Mouse (Mus musculus): ENCODE data around the gene Spen.

Gene Spen

DNA sequence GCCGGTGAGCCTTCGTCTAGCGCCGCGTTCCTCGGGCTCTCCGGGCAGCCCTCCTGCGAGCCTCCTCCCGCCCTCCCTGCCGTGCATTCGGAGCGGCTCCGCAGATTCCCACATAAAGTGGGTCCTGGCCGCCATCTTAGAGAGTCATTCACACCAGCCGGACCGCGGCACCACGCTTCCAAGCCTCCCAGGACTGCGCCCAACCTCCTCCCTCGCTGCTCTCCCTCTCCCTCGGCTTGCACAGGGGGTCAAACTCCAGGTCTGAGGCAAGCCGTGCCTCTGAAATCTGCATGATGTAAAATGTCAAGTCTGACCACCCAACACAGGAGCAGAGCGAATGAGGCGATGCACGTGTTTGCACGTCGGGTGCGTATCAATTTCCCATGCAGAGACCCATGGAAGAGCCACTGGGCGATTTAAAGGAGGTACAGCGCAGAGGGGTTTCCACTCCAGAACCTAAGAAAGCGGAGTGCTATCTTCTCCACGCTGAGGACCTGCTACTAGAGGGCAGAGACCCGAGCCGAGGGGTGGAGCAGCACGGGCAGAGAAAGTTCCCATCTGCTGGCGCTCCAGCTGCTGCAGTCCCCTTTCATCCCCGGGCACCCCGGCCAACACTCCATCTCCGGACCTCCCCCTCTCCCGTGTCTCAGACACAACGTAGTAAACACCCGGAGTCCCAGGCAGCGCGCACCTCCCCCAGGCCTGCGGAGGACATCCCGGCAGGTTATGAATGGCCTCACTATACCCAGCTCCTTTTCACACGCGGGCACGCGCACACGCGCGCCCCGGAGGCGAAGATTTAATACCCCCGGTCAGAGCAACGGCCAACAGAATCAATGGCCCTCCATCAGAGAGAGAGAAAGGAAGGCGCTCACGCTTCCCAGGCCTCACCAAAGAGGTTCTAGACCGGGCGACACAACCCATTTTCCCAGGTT lies 1.8 kb downstream of the Spen start:
- in situ Hi-C loops (cut with MboI, MseI): loop anchor here (25.0 kb wide), 1 partner anchor 824 kb away; the partner anchor contains the start of gene Rcc2

DNA sequence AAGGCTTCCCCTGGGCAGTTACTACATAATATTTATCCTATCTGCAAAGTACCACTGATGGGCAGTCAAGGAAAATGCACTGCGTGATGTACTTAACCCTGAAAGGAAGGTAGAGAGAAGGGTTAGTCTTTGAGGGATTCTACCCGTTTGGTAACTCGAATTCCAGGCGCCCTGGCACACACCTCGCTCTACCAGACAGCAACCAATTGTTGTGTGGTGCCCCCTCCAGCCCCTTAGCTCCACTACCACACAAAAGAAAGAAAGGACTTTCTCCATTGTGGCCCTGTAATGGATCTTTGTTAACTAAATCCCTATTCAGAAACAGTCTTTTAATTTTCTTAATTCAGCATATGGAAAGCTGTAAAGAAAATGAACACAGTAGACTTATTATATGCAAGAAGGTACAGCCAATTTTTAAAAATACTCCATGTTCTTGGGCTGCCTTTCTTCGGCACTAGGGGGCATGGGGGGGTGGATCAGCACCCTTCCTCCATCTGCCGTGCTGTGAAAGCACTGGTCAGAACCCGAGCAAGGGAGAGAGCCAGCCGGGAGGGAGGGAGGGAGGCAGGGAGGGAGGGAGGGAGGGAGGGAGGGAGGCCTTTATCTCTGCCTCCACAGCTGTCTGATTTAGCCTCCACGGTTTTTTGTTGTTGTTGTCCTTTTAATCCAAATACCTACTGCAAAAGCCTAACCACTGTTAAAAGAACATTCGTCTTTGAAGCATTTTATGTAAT lies 3.3 kb downstream of the Spen start:
- in situ Hi-C loops (cut with MboI, MseI): loop anchor here (25.0 kb wide), 1 partner anchor 823 kb away; the partner anchor contains the start of gene Rcc2

DNA sequence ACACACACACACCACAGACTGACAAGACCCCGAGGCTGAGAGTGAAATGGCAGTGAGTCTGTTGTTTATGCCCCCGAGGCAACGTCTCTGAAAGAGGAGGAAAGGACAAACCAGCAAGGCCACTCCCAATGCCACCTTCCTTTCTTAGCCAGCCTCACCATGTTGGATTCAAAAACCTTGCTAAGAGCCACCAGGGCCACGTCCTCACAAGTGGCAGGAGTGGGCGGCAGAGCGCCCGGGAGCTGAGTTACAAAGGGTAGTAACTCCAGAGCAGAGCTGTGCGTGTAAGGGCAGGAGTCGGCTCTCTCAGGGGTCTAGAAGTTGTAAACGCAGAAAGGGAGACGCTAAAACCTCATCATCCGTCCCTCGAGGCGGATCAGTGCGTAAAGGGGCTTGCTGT lies 7.4 kb downstream of the Spen start:
- in situ Hi-C loops (cut with MboI, MseI): loop anchor here (25.0 kb wide), 1 partner anchor 819 kb away; the partner anchor contains the start of gene Rcc2

DNA sequence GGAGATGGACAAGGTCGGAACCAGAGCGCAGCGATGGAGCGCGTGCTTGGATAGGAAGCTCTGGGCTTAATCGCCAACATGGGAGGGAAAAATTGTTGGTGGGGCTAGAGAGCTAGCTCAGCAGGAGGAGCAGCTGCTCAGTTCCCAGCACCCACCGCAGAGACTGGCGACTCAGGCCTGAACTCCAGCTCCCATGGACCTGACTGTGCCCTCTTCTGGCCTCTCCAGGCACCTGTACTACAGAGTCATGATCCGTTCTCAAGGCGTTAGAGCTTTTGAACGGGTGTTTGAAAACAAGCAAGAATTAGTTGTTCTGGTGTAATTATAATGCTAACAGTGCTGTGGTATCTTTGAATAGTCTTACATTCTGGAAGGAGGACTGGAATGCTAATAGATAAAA lies 9.5 kb downstream of the Spen start:
- in situ Hi-C loops (cut with MboI, MseI): loop anchor here (25.0 kb wide), 1 partner anchor 817 kb away; the partner anchor contains the start of gene Rcc2

DNA sequence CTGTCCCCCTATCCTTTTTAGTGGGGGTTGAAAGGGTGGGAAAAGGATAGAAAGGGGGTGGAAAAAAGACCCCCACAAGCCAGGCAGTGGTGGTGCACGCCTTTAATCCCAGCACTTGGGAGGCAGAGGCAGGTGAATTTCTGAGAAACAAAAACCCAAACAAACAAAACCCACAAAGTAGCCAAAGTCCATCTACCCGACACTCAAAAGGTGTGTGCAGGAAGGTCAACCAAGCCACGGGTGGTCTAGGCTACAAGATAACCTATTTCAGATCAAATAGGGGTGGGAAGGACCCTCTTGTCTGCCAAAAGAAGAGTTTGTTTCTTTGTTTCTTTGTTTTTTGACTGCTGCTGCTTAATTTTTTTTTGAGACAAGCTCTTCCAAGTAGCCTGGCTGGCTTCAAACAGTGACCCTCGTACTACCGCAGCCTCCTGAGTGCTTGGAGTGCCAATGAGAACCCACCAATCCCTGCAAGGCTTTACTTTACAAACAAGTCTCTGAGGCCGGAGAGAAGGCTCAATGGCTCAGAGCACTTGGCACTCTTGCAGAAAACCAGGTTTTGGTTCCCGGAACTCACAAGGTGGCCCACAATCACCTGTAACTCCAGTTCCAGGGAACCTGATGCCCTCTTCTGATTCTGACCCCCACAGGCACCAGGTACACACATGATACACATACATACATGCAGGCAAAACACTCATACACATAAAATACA lies 11.3 kb downstream of the Spen start:
- in situ Hi-C loops (cut with MboI, MseI): loop anchor here (25.0 kb wide), 1 partner anchor 815 kb away; the partner anchor contains the start of gene Rcc2

DNA sequence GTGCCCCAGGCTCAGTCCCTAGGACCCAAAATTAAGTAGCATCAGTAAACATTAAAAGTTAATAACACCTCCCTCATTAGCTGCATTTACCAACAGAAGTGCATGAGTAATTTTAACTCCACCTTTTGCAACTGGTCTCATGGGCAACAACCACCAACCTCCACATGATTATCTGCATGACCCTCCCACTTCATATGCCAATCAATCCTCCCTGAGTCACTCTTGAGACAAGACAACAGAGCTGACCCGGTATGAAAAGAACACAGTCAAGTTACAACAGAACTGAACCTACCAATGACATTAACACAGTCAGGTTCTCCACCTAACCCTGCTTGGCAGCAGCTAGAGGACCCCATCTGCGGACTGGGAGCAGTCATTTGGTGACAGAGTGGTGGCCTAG lies 12.5 kb downstream of the Spen start:
- in situ Hi-C loops (cut with MboI, MseI): loop anchor here (25.0 kb wide), 1 partner anchor 814 kb away; the partner anchor contains the start of gene Rcc2

DNA sequence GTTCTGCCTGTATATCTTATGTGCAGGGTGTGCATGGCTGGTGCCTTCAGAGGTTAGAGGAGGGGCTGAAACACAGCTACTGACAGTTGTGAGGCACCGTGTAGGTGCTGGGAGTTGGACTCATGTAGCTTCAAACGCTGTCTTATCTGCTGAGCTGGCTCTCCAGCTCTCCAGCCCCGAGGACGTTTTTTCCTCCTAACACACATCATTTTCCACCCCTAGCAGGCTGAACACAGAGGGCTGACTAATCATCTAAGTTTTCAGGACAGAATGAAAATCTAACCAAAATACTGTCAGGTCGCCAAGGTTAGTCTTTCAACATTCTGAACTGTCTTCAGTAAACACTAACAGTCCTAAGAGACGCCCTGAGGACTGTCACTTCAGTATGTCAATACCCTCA lies 13.7 kb downstream of the Spen start:
- in situ Hi-C loops (cut with MboI, MseI): loop anchor here (25.0 kb wide), 1 partner anchor 812 kb away; the partner anchor contains the start of gene Rcc2

DNA sequence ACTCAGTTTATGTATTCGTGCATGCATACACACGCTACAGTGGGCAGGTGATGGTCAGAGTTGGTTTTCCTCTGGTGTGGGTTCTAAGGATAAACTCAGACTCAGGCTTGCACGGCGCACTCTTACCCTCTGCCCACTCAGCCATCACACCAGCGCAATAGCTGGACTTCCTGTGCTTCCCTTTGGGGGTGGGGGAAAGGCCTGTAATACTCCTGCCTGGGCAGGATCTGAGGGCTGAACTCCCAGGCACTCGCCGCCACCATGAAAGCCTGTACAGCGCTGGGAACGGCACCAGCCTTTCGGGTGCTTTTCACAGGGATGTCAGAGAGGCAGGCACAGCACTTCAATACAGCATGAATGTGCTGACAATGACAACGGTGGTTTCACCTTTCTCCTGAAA lies 15.3 kb downstream of the Spen start:
- in situ Hi-C loops (cut with MboI, MseI): no loop called here

DNA sequence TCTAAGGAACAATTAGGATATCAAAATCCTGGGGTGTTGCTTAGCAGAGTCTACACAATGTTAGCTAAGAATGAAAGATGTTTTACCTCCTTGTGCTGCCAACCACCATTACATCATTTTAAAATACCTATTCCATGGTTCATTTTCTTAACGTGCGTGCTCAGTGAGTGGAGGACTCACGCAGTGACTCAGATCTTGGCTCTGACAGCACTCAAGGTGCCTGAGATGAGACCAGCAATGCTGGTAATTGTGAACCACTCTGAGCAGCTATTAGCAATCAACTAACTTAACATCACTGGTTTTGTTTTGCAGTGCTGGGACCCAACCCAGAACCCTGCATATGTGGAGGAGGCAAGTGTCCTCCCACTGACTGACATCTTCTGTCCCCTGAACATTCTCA lies 20.0 kb downstream of the Spen start:
- in situ Hi-C loops (cut with MboI, MseI): no loop called here

DNA sequence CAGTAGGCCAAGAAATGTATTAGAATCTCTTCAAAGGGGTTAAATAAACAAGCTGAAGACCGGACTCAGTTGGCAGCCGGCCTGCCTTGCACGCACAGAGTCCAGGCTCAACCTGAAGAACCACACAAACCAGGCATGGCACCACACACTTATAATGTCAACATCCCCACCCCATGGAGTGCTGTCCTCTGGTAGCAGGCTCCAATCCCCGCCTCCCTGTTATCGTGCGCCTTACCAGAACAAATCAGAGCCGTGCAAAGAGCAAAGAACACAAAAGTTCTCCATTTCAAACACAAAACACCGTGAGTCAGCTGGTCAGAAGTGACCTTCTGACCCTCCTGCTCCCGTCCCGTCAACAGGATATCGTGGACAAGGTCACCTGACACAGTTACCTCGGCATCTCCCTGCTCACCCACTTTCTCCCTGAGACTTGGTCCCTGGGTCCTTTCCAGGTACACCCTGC lies 24.2 kb downstream of the Spen start:
- in situ Hi-C loops (cut with MboI, MseI): no loop called here

DNA sequence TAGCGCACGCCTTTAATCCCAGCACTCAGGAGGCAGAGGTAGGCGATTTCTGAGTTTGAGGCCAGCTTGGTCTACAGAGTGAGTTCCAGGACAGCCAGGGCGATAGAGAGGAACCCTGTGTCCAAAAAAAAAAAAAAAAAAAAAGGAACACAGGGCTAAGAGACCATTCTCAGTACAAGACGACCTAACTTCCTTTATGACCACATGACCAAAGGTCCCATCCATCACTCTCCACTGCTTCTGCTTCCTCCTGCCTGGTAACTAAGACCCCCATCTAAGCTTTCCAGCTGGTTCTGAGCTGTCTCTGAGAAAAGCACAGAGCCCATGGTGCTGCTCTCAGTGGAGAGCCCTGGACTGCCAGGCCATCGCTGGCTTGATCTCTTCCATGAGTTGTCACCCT lies 26.3 kb downstream of the Spen start:
- in situ Hi-C loops (cut with MboI, MseI): no loop called here

DNA sequence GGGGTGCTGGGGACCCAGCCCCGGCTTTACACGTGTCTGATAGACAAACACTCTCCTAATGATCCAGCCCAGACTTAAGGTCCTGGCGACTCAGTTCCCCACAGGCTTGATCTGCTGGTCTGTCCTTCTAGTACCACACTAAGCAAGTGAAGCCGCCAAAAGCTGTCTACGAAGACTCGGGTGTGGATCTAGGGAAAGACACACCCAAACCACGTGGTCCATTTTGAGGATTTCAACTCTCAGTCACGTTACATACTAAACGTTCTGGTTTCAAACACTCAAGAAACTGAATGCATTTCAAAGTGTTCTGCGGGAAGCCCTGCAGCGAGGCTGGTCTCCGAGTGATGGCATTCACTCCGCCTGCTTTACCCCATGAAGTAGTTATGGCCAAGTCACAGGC lies 27.9 kb downstream of the Spen start:
- in situ Hi-C loops (cut with MboI, MseI): no loop called here

DNA sequence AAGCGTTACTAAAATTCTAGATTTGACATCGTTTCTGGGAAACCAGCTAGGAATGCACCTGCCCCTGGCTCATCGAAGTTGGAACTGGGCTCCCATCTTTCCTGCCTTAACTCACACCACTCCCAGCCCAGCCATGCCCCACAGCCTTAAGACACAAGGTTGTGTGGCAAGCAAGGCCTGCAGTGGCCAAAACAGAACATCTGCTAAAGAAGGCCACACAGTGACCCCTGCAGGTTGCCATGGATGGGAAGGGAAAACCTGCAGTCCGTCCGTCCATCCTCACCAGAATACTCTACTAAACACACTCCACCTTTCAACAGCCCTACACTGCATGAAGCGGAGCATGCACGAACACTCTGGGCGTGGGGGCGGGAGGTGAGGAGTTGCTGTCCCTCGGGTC lies 31.5 kb downstream of the Spen start:
- in situ Hi-C loops (cut with MboI, MseI): no loop called here

DNA sequence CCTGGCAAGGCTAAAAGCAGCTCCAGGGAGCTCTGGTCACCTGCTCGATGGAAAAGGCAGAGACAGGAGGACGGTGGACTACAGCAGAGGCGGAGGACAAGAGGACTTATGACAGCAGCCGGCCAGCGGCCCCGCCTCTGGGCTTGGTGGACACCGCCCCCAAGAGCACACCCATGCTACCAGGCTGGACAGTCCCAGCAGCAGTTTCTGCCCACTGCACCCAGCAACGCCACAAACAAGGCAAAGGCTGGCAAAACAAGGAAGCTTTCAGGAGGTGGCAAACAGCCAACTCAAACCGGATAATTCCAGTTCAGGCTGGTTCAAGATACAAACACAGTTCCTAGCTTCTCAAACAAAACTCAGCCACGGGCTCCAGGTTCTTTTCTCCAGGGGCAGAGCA lies 32.0 kb downstream of the Spen start:
- in situ Hi-C loops (cut with MboI, MseI): no loop called here

DNA sequence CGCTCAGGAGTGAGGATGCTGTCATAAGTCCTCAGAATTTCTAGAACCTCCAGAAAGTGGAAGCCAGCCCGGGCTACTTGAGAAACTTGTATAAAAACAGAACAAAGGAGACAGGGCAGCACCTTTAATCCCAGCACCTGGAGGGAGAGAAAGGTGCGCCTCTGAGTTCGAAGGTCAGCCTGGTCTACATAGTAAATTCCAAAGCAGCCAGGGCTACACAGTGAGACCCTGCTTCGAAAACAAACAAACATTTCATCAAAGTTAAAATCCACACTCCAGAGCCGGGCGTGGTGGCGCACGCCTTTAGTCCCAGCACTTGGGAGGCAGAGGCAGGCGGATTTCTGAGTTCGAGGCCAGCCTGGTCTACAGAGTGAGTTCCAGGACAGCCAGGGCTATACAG lies 32.6 kb downstream of the Spen start:
- in situ Hi-C loops (cut with MboI, MseI): no loop called here

DNA sequence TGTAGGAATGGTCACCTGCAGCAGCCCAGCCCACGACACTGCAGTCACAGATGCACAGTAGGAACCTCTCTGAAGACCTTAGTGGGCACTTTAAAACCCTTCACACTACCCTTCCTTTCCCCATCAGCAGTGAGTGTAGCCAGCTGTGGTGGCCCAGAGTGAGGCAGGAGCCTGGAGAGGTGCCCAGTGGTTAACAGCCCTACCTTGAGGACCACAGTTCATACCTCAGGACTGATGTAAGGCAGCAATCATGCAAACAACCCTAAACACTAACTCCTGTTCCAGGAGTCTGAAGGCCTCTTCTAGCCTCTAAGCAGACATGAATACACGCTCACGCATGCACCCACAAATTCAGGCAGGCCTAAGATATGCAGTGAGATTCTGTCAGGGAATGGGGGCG lies 33.9 kb downstream of the Spen start:
- in situ Hi-C loops (cut with MboI, MseI): no loop called here

DNA sequence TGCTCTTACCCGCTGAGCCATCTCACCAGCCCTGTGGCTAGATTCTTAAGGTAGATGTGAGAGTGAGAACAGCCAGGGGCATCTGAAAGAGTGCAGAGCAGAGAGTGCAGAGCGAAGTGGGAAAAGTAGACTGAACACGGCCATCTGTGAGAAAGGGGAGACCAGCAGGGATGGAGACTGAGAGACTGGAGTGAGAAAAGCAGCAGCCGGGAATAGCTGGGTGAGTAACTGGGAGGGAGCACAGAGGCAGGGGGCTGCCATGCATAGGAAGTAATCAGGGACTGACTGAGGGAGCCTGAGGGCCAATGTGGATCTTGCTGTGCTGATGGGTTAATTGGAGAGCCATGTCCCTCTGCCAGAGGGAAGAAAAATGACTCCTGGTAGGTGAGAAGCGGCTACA lies 35.7 kb downstream of the Spen start:
- in situ Hi-C loops (cut with MboI, MseI): no loop called here

DNA sequence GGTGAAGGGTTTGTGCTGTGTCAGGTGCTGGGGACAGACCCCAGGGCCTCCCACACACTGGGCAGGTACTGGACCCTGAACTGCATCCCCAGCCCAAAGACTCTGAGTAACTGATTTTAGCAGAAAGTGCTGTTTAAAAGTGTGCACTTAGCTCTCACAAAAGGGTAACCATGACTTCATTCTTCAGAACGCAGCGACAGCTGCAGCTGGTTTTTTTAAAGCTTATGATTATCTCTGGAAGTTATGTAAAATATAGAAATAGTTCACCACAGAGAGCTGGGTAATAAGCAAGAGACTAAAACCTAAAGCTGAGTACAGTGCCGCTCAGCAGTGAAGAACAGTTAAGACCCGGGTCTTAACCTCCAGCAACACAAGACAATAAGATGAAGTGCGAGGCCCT lies 37.3 kb downstream of the Spen start:
- in situ Hi-C loops (cut with MboI, MseI): no loop called here

DNA sequence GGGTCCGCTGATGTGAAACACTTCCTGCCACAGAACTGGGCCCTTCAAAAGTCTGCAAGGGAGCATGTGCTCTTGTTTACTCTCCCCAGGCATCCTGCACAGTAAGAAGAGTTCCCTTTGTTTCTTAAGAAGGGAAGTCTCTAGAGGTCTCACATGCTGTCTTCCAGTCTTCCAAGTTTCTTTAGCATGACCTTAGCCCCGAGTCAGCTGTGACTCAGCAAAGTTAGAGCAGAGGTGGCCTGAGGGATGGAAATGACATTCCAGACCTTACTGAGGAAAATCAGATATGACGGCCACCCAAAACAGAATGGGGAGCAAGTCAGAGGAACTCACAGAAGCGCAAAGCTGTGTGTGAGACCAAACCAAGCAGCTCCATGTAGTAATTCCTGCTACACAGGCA lies 37.8 kb downstream of the Spen start:
- in situ Hi-C loops (cut with MboI, MseI): no loop called here

DNA sequence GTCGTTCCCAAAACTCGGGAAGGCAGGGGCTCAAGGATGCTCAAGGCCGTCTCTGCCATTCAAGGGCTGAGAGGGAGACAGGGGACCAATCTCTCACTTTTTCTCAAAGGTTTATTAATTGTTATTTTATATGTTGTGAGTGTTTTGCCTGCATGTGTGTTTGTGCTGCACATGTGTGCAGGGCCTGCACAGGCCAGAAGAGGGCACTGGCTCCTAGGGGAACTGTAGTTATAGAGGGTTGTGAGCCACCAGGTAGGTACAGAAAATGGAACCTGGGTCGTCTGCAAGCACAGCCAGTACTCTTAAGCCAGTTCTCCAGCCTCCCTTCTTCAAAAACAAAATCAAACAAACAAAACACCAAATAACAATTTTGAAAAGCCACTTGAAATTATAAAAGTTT lies 49.7 kb downstream of the Spen start:
- in situ Hi-C loops (cut with MboI, MseI): loop anchor here (5.0 to 10.0 kb wide), 2 partner anchors 79 to 84 kb away; no protein-coding TSS in a partner anchor

DNA sequence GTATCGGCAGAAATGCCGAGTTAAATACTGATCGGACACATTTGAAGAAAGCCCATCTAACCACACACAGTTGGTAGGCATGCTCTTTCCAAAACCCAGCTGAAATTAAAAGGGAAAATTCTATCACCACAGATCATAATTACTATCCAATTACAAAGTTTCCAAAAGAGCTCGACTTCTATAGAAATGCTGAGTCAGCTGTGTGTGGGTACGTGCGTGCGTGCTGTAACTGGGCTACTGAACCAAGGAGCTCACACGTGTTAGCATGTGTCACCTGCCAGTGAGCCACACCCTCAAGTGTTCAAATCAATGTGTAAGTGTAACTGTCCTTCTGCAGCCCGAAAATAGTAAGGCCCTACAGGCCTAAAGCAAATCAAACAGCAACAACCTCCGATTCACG lies 50.8 kb downstream of the Spen start:
- in situ Hi-C loops (cut with MboI, MseI): loop anchor here (5.0 to 10.0 kb wide), 2 partner anchors 80 to 83 kb away; no protein-coding TSS in a partner anchor

Measured in T-helper 2 cell (primary cell).